Mouse (Mus musculus) gastrocnemius, adult 2 months (tissue): ENCODE results near the gene Scrn3. TPM values are rescaled to one million over a fixed set of nuclear protein-coding genes. Genes with fewer than 3 reads are reported as not detected.

Experiments
- DNase-seq: peaks from one replicate; pipeline ENCODE4 v3.0.0; 2022
- H3K27ac ChIP-seq: fragments of 200-600 bp; 2 replicates; pipeline ENCODE4 v1.8.1; 2022; ENCODE audit warnings: mild to moderate bottlenecking
- H3K4me3 ChIP-seq: fragments of 200-600 bp; 2 replicates; pipeline ENCODE4 v1.8.1; 2022; ENCODE audit warnings: mild to moderate bottlenecking, moderate library complexity
- CTCF ChIP-seq: fragments of 200-600 bp; IDR thresholded peaks from 2 replicates; pipeline ENCODE4 v1.8.1; 2022; ENCODE audit warnings: antibody characterized with exemption, mild to moderate bottlenecking, moderate library complexity
- intact Hi-C: fragments of 180-260 bp; cut with DNase I; formaldehyde crosslinking; loops from one replicate; pipeline ENCODE4 v1.15.1; 2025
- long read RNA-seq, 2 experiments: library from polyadenylated mRNA; stranded (forward); transcript quantifications; one replicate each; pipeline ENCODE4 v2.0.0; 2021
- total RNA-seq, 2 experiments: library from RNA; stranded (reverse); gene quantifications; 2 replicates each; pipeline ENCODE4 v1.2.3; 2021

Gene Scrn3
- total RNA-seq = 10 to 100 TPM; 50.4 to 51.0 TPM
- long read RNA-seq, experiment 1, transcript Scrn3-201 (8 exons, 3,309 nt) = major isoform, 27 of 35 reads
- long read RNA-seq, experiment 1, partial matches to known transcripts = 3 of 35 reads
- long read RNA-seq, experiment 1, other reads (novel, unspliced or antisense) = 3 of 35 reads
- long read RNA-seq, experiment 2, transcript Scrn3-201 (8 exons, 3,309 nt) = major isoform, 26 of 32 reads
- long read RNA-seq, experiment 2, partial matches to known transcripts = 0 of 32 reads
- long read RNA-seq, experiment 2, other reads (novel, unspliced or antisense) = 4 of 32 reads

DNA sequence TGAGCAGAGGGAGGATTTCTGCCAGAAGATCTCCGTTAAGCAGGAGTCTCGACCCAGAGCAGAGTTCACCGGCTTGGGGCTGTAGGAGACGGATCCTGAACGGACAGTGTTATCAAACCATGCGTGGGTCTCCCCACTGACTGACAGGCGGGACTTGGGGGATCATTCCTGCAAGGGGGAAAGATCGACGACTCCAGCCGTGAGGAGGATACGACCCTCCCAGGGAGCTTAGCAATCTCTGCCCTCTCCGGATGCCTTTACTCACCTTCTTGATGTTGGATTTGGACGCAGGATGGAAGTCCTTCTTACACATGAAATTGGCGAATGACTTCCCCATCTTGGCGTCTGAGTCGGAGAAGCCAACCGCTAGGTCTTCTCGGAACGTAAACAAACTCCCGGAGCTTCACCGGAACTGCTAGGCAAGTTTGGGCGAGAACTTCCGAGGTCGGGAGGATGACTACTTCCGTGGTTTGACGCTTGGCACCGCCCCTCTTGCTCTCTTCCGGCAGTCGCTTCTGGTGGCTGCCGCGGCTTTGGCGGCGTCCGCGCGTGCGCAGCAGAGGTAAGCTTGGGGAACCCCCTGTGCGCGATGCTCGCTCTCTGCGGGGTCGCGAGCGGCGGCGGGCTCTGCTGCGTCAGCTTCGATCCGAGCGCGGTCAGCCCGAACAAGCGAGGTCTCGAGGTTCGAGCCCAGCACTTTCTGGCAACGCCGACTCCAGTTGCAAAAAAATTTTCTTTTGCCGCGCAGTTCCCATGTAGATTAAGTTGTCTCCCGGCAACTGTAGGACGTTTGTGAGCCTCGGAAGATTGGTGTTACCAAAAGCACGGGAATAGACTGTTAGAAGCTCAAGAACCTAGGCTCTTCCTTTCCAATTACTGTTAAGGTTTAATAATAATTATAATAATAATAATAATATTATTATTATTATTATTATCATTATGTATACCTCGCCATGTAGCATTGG lies at the start of gene Scrn3, which contains the start of gene Cir1:
TSS of gene Scrn3 (plus strand) at position 450 of the 965 bp plus-strand sequence.
TSS of gene Cir1 (minus strand) at position 550 of the 965 bp plus-strand sequence.
- intact Hi-C loops = loop anchor here (2.0 kb wide), 1 partner anchor 74 kb away; the partner anchor contains the start of gene Gpr155
- peak within 1 kb of the TSS; percentile 95 for H3K27ac ChIP-seq
- H3K4me3 ChIP-seq = peak within 1 kb of the TSS; percentile 79
- TF ChIP-seq CTCF = no peak
- peak; percentile 97 for DNase-seq

- no peak for DNase-seq
- intact Hi-C loops = no loop called here
- H3K4me3 ChIP-seq = peak overlapping the region; percentile 57
- H3K27ac ChIP-seq = no peak overlapping the region
- no peak for TF ChIP-seq CTCF
Measured at GRCm38 (mm10) chr2:73263172-73263765, 49.1 kb upstream of the Scrn3 start.

DNA sequence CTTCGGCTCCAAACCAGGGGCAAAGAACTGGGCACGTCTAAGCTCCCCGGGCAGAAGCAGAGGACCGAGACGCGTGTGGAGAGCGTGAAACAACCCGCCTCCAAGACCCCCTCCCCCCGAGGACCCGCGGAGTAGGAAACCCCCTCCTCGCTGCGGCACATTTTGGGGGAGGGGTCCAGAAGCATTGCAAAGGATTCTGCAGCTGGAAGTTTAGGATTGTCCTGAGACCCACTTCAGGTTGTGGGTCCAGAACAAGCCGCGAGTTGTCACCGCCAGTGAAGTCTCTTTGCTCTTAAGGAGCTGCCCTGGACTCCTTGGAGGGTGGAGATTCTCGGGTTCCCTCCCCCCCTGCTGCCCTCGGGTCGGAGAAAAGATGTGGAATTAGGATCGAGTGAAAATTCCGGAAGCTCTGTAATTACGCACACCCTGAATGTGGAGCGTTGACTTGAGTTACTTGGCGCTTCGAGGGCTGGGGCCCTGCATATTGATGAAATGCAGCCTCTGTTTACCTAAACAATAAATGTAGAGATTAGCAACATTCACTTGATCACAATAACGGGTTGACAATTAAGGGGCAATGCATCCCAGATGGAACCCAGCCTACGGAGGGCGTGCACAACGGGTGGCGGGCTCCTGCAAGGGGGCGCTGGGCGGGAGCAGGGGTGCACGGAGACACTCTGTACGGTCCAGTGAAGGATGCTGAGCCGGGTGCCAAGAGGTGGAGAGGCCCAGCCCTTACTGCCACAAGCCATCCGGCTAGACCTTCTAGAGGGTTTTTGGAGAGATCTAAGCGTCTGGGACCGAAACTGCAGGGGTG lies 48.4 kb upstream of the Scrn3 start:
- Histone ChIP-seq H3K27ac (no peak overlapping the region), H3K4me3 (peak overlapping the region; percentile 57)
- no peak for TF ChIP-seq CTCF
- peak; percentile 34 for DNase-seq
- intact Hi-C loops = no loop called here

DNA sequence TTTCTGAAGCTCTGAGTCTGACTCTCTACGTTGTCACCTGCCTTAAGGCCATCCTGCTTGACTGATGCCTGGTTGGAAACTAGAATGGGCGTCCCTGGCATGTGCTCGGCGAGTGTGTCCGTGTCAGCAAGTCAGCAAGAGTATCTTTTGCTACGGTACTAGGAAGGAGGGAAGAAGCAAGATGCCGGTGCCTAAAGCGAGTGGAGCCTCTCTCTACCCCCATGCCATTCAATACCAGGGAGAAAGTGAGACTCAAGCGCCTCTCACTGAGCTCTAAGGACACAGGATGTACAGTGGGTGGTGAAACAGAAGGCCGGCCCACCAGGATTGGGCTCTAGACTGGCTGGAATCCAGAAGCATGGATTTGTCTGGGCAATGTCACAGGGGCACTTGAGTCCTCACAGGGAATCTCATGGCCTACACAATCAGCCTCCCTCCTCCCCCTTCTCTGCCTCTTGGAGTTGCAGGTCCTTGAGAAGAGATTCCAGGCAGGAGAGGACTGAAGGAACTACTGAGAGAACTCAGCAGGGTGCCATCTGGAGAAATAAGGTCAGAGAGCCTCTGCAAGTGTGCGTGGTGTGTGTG lies 47.7 kb upstream of the Scrn3 start:
- Histone ChIP-seq H3K4me3 (no peak overlapping the region; the same call in 1 of the 2 replicates), H3K27ac (no peak overlapping the region)
- DNase-seq = no peak
- no peak for TF ChIP-seq CTCF
- intact Hi-C loops = no loop called here

- H3K4me3 ChIP-seq = no peak overlapping the region
- no peak; the same call in 1 of the 2 replicates for TF ChIP-seq CTCF
- DNase-seq = no peak
- no peak overlapping the region for H3K27ac ChIP-seq
- intact Hi-C loops = no loop called here
Measured at GRCm38 (mm10) chr2:73266011-73266410, 46.4 kb upstream of the Scrn3 start.

DNA sequence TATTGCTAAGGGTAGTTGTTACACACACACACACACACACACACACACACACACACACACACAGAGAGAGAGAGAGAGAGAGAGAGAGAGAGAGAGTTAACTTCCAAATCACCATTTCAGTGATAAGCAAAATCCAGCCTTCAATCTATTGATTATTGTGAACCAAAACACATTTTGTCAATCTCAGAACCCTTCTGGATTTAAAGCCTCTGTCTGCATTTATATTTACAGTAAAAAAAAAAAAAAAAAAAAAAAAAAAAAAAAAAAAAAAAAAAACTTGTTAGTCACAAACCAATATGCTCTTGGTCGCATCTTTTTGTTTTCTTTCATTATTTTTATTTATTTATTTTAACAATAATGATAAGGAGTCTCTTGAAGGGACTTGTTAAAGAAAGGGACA lies 45.8 kb upstream of the Scrn3 start:
- no peak for TF ChIP-seq CTCF
- intact Hi-C loops = no loop called here
- no peak for DNase-seq

DNA sequence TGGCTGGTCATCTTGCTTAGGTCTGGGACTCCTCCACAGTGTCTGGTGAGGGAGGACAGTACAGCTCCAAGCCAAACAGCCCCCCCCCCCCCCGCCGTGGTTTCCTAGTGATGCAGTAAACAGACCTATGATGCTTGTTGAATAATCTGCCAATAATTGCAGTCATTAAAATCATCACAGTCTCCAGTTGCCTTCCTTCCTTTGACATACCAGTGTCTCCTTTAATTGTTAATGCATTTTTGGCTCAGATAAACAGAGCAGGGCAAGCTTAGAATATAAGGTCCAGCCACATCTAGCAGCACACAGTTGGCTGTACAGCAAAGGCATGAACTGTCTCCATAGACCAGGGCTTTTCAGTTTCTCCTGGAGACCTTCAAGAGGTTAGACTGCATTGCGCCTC lies 45.2 kb upstream of the Scrn3 start:
- Histone ChIP-seq H3K4me3 (no peak overlapping the region), H3K27ac (no peak overlapping the region)
- TF ChIP-seq CTCF = no peak
- intact Hi-C loops = no loop called here
- no peak for DNase-seq

More for the DNA sequence above, 45.8 kb upstream of the Scrn3 start:
- H3K4me3 ChIP-seq = no peak overlapping the region
- H3K27ac ChIP-seq = no peak overlapping the region

DNA sequence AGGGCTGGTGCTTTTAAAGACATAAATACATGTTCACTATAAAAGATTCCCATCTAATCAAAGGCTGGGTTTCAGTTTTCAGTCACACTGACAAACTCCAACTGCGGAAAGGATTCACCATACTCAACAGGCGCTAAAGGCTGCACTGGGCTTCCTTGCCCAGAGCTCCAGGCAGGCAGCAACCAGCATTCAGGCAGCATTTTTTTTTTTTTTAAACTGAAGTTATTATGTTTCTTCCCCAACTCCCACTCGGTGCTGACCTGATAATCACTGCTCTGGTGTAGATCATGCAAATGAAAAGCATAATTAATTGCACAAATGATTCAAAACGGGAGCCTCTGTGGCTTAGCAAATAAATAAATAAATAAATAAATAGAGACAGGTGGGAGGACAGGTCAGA lies 44.6 kb upstream of the Scrn3 start:
- no peak overlapping the region for H3K4me3 ChIP-seq
- no peak for TF ChIP-seq CTCF
- H3K27ac ChIP-seq = no peak overlapping the region
- DNase-seq = no peak
- intact Hi-C loops = no loop called here

- intact Hi-C loops = no loop called here
- no peak for TF ChIP-seq CTCF
Measured at GRCm38 (mm10) chr2:73268281-73268680, 44.1 kb upstream of the Scrn3 start.

GRCm38 (mm10) chr2:73268836-73269395 lies 43.5 kb upstream of the Scrn3 start:
- DNase-seq = no peak
- no peak overlapping the region for H3K27ac ChIP-seq
- intact Hi-C loops = no loop called here
- no peak overlapping the region for H3K4me3 ChIP-seq
- TF ChIP-seq CTCF = no peak

More at GRCm38 (mm10) chr2:73268281-73268680, 44.1 kb upstream of the Scrn3 start:
- no peak overlapping the region for H3K27ac ChIP-seq
- no peak for DNase-seq
- H3K4me3 ChIP-seq = no peak overlapping the region

DNA sequence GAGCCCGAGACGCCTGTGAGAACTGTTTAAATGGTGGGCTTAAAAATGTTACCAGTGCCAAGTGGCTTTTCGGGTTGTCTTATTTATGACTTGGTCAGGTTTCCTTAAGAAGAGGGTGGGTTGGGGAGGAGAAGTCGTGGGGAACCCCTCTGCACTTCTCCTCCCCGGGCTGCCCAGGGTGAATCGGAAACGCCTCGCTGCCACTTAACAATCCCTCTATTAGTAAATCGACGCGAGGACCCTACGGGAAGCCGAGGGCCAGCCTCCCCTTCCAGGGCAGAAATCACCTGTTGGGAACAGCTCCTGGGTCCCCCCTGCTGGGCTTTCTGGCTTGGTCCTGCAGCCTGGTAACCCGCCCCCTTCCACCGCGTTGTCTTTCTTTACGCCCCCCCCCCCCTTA lies 42.7 kb upstream of the Scrn3 start:
- TF ChIP-seq CTCF = no peak
- Histone ChIP-seq H3K4me3 (no peak overlapping the region), H3K27ac (no peak overlapping the region)
- intact Hi-C loops = no loop called here
- no peak for DNase-seq
